Mouse (Mus musculus): Measurements from ENCODE around the gene Eef1akmt3. TPM values are rescaled to one million over a fixed set of nuclear protein-coding genes. Genes with fewer than 3 reads are reported as not detected.

Gene Eef1akmt3
- polyA plus RNA-seq, 1 experiment from 2014 or later, result 0.44 TPM

- TF ChIP-seq CTCF (IDR thresholded peaks at IDR 0.05), result no peak
- ChIA-PET POLR2A (interaction anchor here (0.8 to 1.4 kb wide), 3 partner anchors 11 to 54 kb away, joined by 3 to 4 read pairs (median 3); partner anchors contain the start of genes Eef1akmt3, Mettl1 and Tsfm), CTCF (interaction anchor here (2.0 kb wide), 1 partner anchor 69 kb away, joined by 5 read pairs; no protein-coding TSS in a partner anchor)
- in situ Hi-C loops (cut with MboI; ENCODE audit: low pct_unique_long_range_greater_than_20kb), result no loop called here
- no peak for ATAC-seq
- no peak for DNase-seq (ENCODE audit: low read depth, low spot score)
- no peaks in the 10 kb centered on the region for H3K27me3 ChIP-seq
Measured at GRCm38 (mm10) chr10:126987183-126988118, 53.9 kb downstream of the Eef1akmt3 start.

GRCm38 (mm10) chr10:126986541-126986961 lies 54.8 kb downstream of the Eef1akmt3 start:
- DNase-seq (ENCODE audit: low read depth, low spot score), result no peak
- no peak for TF ChIP-seq CTCF (IDR thresholded peaks at IDR 0.05)
- peak; percentile 10 for ATAC-seq
- ChIA-PET CTCF (no interaction called here), POLR2A (interaction anchor here (0.8 kb wide), 1 partner anchor 44 kb away, joined by 3 read pairs; the partner anchor contains the start of gene Tsfm)
- in situ Hi-C loops (cut with MboI; ENCODE audit: low pct_unique_long_range_greater_than_20kb), result no loop called here
- no peaks in the 10 kb centered on the region for H3K27me3 ChIP-seq

GRCm38 (mm10) chr10:126985579-126985978 lies 55.7 kb downstream of the Eef1akmt3 start:
- ATAC-seq (no peak), DNase-seq (ENCODE audit: low read depth, low spot score) (no peak)
- ChIA-PET POLR2A (interaction anchor here (0.7 kb wide), 1 partner anchor 73 kb away, joined by 3 read pairs; no protein-coding TSS in a partner anchor), CTCF (interaction anchor here (0.6 to 0.9 kb wide), 2 partner anchors 72 to 1716 kb away, joined by 3 read pairs; no protein-coding TSS in a partner anchor)
- no peak for TF ChIP-seq CTCF (IDR thresholded peaks at IDR 0.05)
- no peaks in the 10 kb centered on the region for H3K27me3 ChIP-seq
- in situ Hi-C loops (cut with MboI; ENCODE audit: low pct_unique_long_range_greater_than_20kb), result no loop called here

- no peaks in the 10 kb centered on the region for H3K27me3 ChIP-seq
- CTCF ChIA-PET, result interaction anchor here (0.9 kb wide), 1 partner anchor 73 kb away, joined by 3 read pairs; no protein-coding TSS in a partner anchor
- ATAC-seq (no peak), DNase-seq (ENCODE audit: low read depth, low spot score) (no peak)
- TF ChIP-seq CTCF (IDR thresholded peaks at IDR 0.05), result no peak
- POLR2A ChIA-PET, result interaction anchor here (0.7 to 1.1 kb wide), 2 partner anchors 59 to 73 kb away, joined by 3 read pairs; no protein-coding TSS in a partner anchor
- in situ Hi-C loops (cut with MboI; ENCODE audit: low pct_unique_long_range_greater_than_20kb), result no loop called here
Measured at GRCm38 (mm10) chr10:126985127-126985526, 56.2 kb downstream of the Eef1akmt3 start.

GRCm38 (mm10) chr10:126984189-126985004 lies 56.9 kb downstream of the Eef1akmt3 start:
- ChIA-PET POLR2A (interaction anchor here (0.7 to 1.1 kb wide), 3 partner anchors 27 to 74 kb away, joined by 3 read pairs; no protein-coding TSS in a partner anchor), CTCF (interaction anchor here (0.9 kb wide), 1 partner anchor 74 kb away, joined by 3 read pairs; no protein-coding TSS in a partner anchor)
- in situ Hi-C loops (cut with MboI; ENCODE audit: low pct_unique_long_range_greater_than_20kb), result no loop called here
- no peaks in the 10 kb centered on the region for H3K27me3 ChIP-seq
- TF ChIP-seq CTCF (IDR thresholded peaks at IDR 0.05), result no peak
- peak; percentile 64 for DNase-seq (ENCODE audit: low read depth, low spot score)
- ATAC-seq, result peak; percentile 65

GRCm38 (mm10) chr10:126983193-126983725 lies 58.1 kb downstream of the Eef1akmt3 start:
- TF ChIP-seq CTCF (IDR thresholded peaks at IDR 0.05), result no peak
- H3K27me3 ChIP-seq, result no peaks in the 10 kb centered on the region
- CTCF ChIA-PET, result no interaction called here
- POLR2A ChIA-PET, result interaction anchor here (1.1 to 1.7 kb wide), 2 partner anchors 25 to 58 kb away, joined by 3 read pairs; partner anchors contain the start of genes Eef1akmt3 and Mettl1
- DNase-seq (ENCODE audit: low read depth, low spot score), result no peak
- no peak for ATAC-seq
- in situ Hi-C loops (cut with MboI; ENCODE audit: low pct_unique_long_range_greater_than_20kb), result no loop called here

GRCm38 (mm10) chr10:126981746-126982145 lies 59.6 kb downstream of the Eef1akmt3 start:
- H3K27me3 ChIP-seq, result no peaks in the 10 kb centered on the region
- DNase-seq (ENCODE audit: low read depth, low spot score) (no peak), ATAC-seq (no peak)
- TF ChIP-seq CTCF (IDR thresholded peaks at IDR 0.05), result no peak
- ChIA-PET CTCF (interaction anchor here (1.0 to 1.5 kb wide), 5 partner anchors 9 to 63 kb away, joined by 3 to 5 read pairs (median 4); partner anchors contain the start of gene Tsfm), POLR2A (interaction anchor here (1.2 to 1.7 kb wide), 2 partner anchors 9 to 60 kb away, joined by 3 to 4 read pairs; partner anchors contain the start of genes Eef1akmt3 and Mettl1)
- in situ Hi-C loops (cut with MboI; ENCODE audit: low pct_unique_long_range_greater_than_20kb), result no loop called here

Other genes with a start within 250 kb of the Eef1akmt3 start
- 14.5 TPM for gene Atp23, start 140.2 kb downstream of the Eef1akmt3 start, polyA plus RNA-seq (2021)
- 101 TPM for gene Ctdsp2, start 62.8 kb downstream of the Eef1akmt3 start, polyA plus RNA-seq (2021)
- 0.09 TPM for gene Avil, start 40.8 kb downstream of the Eef1akmt3 start, polyA plus RNA-seq (2021)
- gene Tsfm, start 10.7 kb downstream of the Eef1akmt3 start, polyA plus RNA-seq (2021), result 61.7 TPM
- 15.8 TPM for gene Mettl1, start 99 bp downstream of the Eef1akmt3 start, polyA plus RNA-seq (2021)
- 0.51 TPM for gene Cyp27b1, start 6.7 kb upstream of the Eef1akmt3 start, polyA plus RNA-seq (2021)
- 28.6 TPM for gene March9, start 18.7 kb upstream of the Eef1akmt3 start, polyA plus RNA-seq (2021)
- gene Cdk4, start 22.0 kb upstream of the Eef1akmt3 start, polyA plus RNA-seq (2021), result 669 TPM
- 116 TPM for gene Tspan31, start 28.8 kb upstream of the Eef1akmt3 start, polyA plus RNA-seq (2021)
- gene Agap2, start 33.8 kb upstream of the Eef1akmt3 start, polyA plus RNA-seq (2021), result 1.4 TPM
- gene Os9, start 79.6 kb upstream of the Eef1akmt3 start, polyA plus RNA-seq (2021), result 173 TPM
- 112 TPM for gene B4galnt1, start 123.7 kb upstream of the Eef1akmt3 start, polyA plus RNA-seq (2021)
- gene Slc26a10, start 139.1 kb upstream of the Eef1akmt3 start, polyA plus RNA-seq (2021), result 0.85 TPM
- gene Arhgef25, start 148.6 kb upstream of the Eef1akmt3 start, polyA plus RNA-seq (2021), result 106 TPM
- gene Dtx3, start 154.2 kb upstream of the Eef1akmt3 start, polyA plus RNA-seq (2021), result 155 TPM
- gene Pip4k2c, start 170.1 kb upstream of the Eef1akmt3 start, polyA plus RNA-seq (2021), result 76.8 TPM
- 0.44 TPM for gene Kif5a, start 221.8 kb upstream of the Eef1akmt3 start, polyA plus RNA-seq (2021)
- gene Dctn2, start 224.9 kb upstream of the Eef1akmt3 start, polyA plus RNA-seq (2021), result 307 TPM
- 55.1 TPM for gene Mbd6, start 247.5 kb upstream of the Eef1akmt3 start, polyA plus RNA-seq (2021)